Mouse (Mus musculus): ENCODE results near the gene Smpdl3a.

- no peak for TF ChIP-seq CTCF (IDR thresholded peaks at IDR 0.05; ENCODE audit: low read depth)
- no peak for TF ChIP-seq EP300 (IDR thresholded peaks at IDR 0.05; ENCODE audit: low read depth)
Measured at GRCm38 (mm10) chr10:57815869-57816268, 21.7 kb downstream of the Smpdl3a start.
